Mouse (Mus musculus) megakaryocyte, embryonic 14.5 days (primary cell): ENCODE data around the gene Vti1b.

Experiments used
- FLI1 ChIP-seq: IDR thresholded peaks from 2 replicates; pipeline ENCODE4 v1.6.1; 2012; ENCODE audit warnings: low read length, inconsistent platforms, mixed read lengths
- GATA1 ChIP-seq: IDR thresholded peaks from 3 replicates; pipeline ENCODE4 v1.6.1; 2012; ENCODE audit warnings: mixed read lengths, low read length, inconsistent platforms, borderline replicate concordance

GRCm38 (mm10) chr12:79139417-79139816, 33.0 kb downstream of the Vti1b start:
- TF ChIP-seq GATA1, result no peak
- TF ChIP-seq FLI1, result no peak
